Mouse (Mus musculus): Measurements from ENCODE around the gene Tom1l2. TPM values are rescaled to one million over a fixed set of nuclear protein-coding genes. Genes with fewer than 3 reads are reported as not detected.

The Tom1l2 gene
- polyA plus RNA-seq, 1 experiment from 2014 or later = 36.7 TPM

- Histone ChIP-seq H3K27ac (replicated peaks) (no peak overlapping the region), H3K27me3 (no peaks in the 10 kb centered on the region), H3K36me3 (no peaks in the 10 kb centered on the region), H3K4me2 (replicated peaks) (no peak overlapping the region), H3K4me1 (peaks cover 36% of the 10 kb centered on the region), H3K9me3 (replicated peaks) (no peaks in the 10 kb centered on the region), H3K4me3 (replicated peaks) (no peak overlapping the region), H3K9ac (no peak overlapping the region)
- WGBS = 64% methylated on average over 10 of the region's 10 CpGs
- ATAC-seq (ENCODE audit: insufficient number of reproducible peaks, low FRiP score, low TSS enrichment, low read depth) = no peak
These were observed 33.2 kb downstream of the Tom1l2 start for GRCm38 (mm10) chr11:60319257-60320066.

- Histone ChIP-seq H3K4me3 (replicated peaks) (no peak overlapping the region), H3K9me3 (replicated peaks) (no peaks in the 10 kb centered on the region), H3K27ac (replicated peaks) (no peak overlapping the region), H3K4me2 (replicated peaks) (no peak overlapping the region), H3K4me1 (peaks cover 36% of the 10 kb centered on the region), H3K9ac (no peak overlapping the region), H3K27me3 (no peaks in the 10 kb centered on the region), H3K36me3 (no peaks in the 10 kb centered on the region)
- ATAC-seq (ENCODE audit: insufficient number of reproducible peaks, low FRiP score, low TSS enrichment, low read depth) = no peak
- 61% methylated on average over 5 of the region's 5 CpGs for WGBS
These were observed 34.0 kb downstream of the Tom1l2 start for GRCm38 (mm10) chr11:60318716-60319115.

GRCm38 (mm10) chr11:60317376-60318102 lies 35.2 kb downstream of the Tom1l2 start:
- Histone ChIP-seq H3K27me3 (no peaks in the 10 kb centered on the region), H3K4me3 (replicated peaks) (no peak overlapping the region), H3K4me2 (replicated peaks) (no peak overlapping the region), H3K36me3 (no peaks in the 10 kb centered on the region), H3K4me1 (peaks cover 37% of the 10 kb centered on the region), H3K27ac (replicated peaks) (no peak overlapping the region), H3K9me3 (replicated peaks) (no peaks in the 10 kb centered on the region), H3K9ac (no peak overlapping the region)
- ATAC-seq (ENCODE audit: insufficient number of reproducible peaks, low FRiP score, low TSS enrichment, low read depth) = no peak
- WGBS = 59% methylated on average over 7 of the region's 7 CpGs

GRCm38 (mm10) chr11:60316883-60317282 lies 35.8 kb downstream of the Tom1l2 start:
- H3K9ac ChIP-seq = no peak overlapping the region
- WGBS = 66% methylated on average over 8 of the region's 8 CpGs
- H3K4me1 ChIP-seq = peaks cover 44% of the 10 kb centered on the region
- 0 out of 2 replicates have a peak overlapping the region, but pooled peaks have one; percentile 41 for H3K27ac ChIP-seq (replicated peaks)
- H3K9me3 ChIP-seq (replicated peaks) = no peaks in the 10 kb centered on the region
- no peak overlapping the region for H3K4me2 ChIP-seq (replicated peaks)
- H3K36me3 ChIP-seq = no peaks in the 10 kb centered on the region
- no peaks in the 10 kb centered on the region for H3K27me3 ChIP-seq
- H3K4me3 ChIP-seq (replicated peaks) = no peak overlapping the region
- no peak for ATAC-seq (ENCODE audit: insufficient number of reproducible peaks, low FRiP score, low TSS enrichment, low read depth)

GRCm38 (mm10) chr11:60316250-60316649 lies 36.5 kb downstream of the Tom1l2 start:
- Histone ChIP-seq H3K4me3 (replicated peaks) (no peak overlapping the region), H3K9me3 (replicated peaks) (no peaks in the 10 kb centered on the region), H3K27me3 (no peaks in the 10 kb centered on the region), H3K27ac (replicated peaks) (peak overlapping the region; percentile 41; the same call in 1 of the 2 replicates), H3K36me3 (no peaks in the 10 kb centered on the region), H3K4me1 (peaks cover 50% of the 10 kb centered on the region), H3K4me2 (replicated peaks) (no peak overlapping the region), H3K9ac (no peak overlapping the region)
- WGBS = 40% methylated on average over 7 of the region's 7 CpGs
- ATAC-seq (ENCODE audit: insufficient number of reproducible peaks, low FRiP score, low TSS enrichment, low read depth) = no peak

GRCm38 (mm10) chr11:60311025-60311854 lies 41.5 kb downstream of the Tom1l2 start:
- 10% methylated on average over 8 of the region's 8 CpGs for WGBS
- ATAC-seq (ENCODE audit: insufficient number of reproducible peaks, low FRiP score, low TSS enrichment, low read depth) = peak; percentile 47; the same call in 1 of the 2 replicates
- H3K9ac ChIP-seq = no peak overlapping the region
- no peak overlapping the region for H3K4me3 ChIP-seq (replicated peaks)
- peak overlapping the region; percentile 72 for H3K27ac ChIP-seq (replicated peaks)
- H3K27me3 ChIP-seq = no peaks in the 10 kb centered on the region
- H3K4me1 ChIP-seq = peaks cover 36% of the 10 kb centered on the region
- 0 out of 2 replicates have a peak overlapping the region, but pooled peaks have one; percentile 3 for H3K4me2 ChIP-seq (replicated peaks)
- no peaks in the 10 kb centered on the region for H3K9me3 ChIP-seq (replicated peaks)
- H3K36me3 ChIP-seq = no peaks in the 10 kb centered on the region

- Histone ChIP-seq H3K4me2 (replicated peaks) (no peak overlapping the region), H3K27ac (replicated peaks) (no peak overlapping the region), H3K9me3 (replicated peaks) (no peaks in the 10 kb centered on the region), H3K36me3 (no peaks in the 10 kb centered on the region), H3K9ac (no peak overlapping the region), H3K4me3 (replicated peaks) (no peak overlapping the region), H3K4me1 (peaks cover 36% of the 10 kb centered on the region), H3K27me3 (no peaks in the 10 kb centered on the region)
- no peak for ATAC-seq (ENCODE audit: insufficient number of reproducible peaks, low FRiP score, low TSS enrichment, low read depth)
These were observed 42.8 kb downstream of the Tom1l2 start for GRCm38 (mm10) chr11:60309875-60310274.

- H3K27me3 ChIP-seq = no peaks in the 10 kb centered on the region
- no peaks in the 10 kb centered on the region for H3K9me3 ChIP-seq (replicated peaks)
- WGBS = 51% methylated on average over 12 of the region's 12 CpGs
- ATAC-seq (ENCODE audit: insufficient number of reproducible peaks, low FRiP score, low TSS enrichment, low read depth) = 0 out of 2 replicates have a peak, but pooled peaks have one; percentile 32
- H3K4me2 ChIP-seq (replicated peaks) = no peak overlapping the region
- H3K36me3 ChIP-seq = no peaks in the 10 kb centered on the region
- no peak overlapping the region for H3K4me3 ChIP-seq (replicated peaks)
- no peak overlapping the region for H3K9ac ChIP-seq
- H3K4me1 ChIP-seq = peaks cover 36% of the 10 kb centered on the region
- peak overlapping the region; percentile 65 for H3K27ac ChIP-seq (replicated peaks)
These were observed 44.1 kb downstream of the Tom1l2 start for GRCm38 (mm10) chr11:60308506-60309116.

- WGBS = 72% methylated on average over 2 of the region's 2 CpGs
- Histone ChIP-seq H3K9me3 (replicated peaks) (no peaks in the 10 kb centered on the region), H3K9ac (no peak overlapping the region), H3K36me3 (no peaks in the 10 kb centered on the region), H3K4me3 (replicated peaks) (no peak overlapping the region), H3K27ac (replicated peaks) (peak overlapping the region; percentile 65), H3K4me1 (peaks cover 36% of the 10 kb centered on the region), H3K4me2 (replicated peaks) (no peak overlapping the region), H3K27me3 (no peaks in the 10 kb centered on the region)
- no peak for ATAC-seq (ENCODE audit: insufficient number of reproducible peaks, low FRiP score, low TSS enrichment, low read depth)
These were observed 44.6 kb downstream of the Tom1l2 start for GRCm38 (mm10) chr11:60308061-60308460.

- no peak overlapping the region for H3K4me2 ChIP-seq (replicated peaks)
- H3K9ac ChIP-seq = no peak overlapping the region
- peaks cover 34% of the 10 kb centered on the region for H3K4me1 ChIP-seq
- H3K36me3 ChIP-seq = no peaks in the 10 kb centered on the region
- no peak overlapping the region for H3K4me3 ChIP-seq (replicated peaks)
- no peaks in the 10 kb centered on the region for H3K27me3 ChIP-seq
- 59% methylated on average over 2 of the region's 2 CpGs for WGBS
- H3K9me3 ChIP-seq (replicated peaks) = no peaks in the 10 kb centered on the region
- peak; percentile 48; the same call in 1 of the 2 replicates for ATAC-seq (ENCODE audit: insufficient number of reproducible peaks, low FRiP score, low TSS enrichment, low read depth)
- H3K27ac ChIP-seq (replicated peaks) = no peak overlapping the region
These were observed 45.3 kb downstream of the Tom1l2 start for GRCm38 (mm10) chr11:60307375-60307825.
